Mouse (Mus musculus) gastrocnemius, adult 18-20 months (tissue): ENCODE measurements around the gene Pgs1. TPM values are rescaled to one million over a fixed set of nuclear protein-coding genes. Genes with fewer than 3 reads are reported as not detected.

Experiments used
- DNase-seq: peaks from one replicate; pipeline ENCODE4 v3.0.0; 2021; ENCODE audit warnings: low spot score
- microRNA-seq: library from miRNA; unstranded; fragments of <30 nt; microRNA quantifications from one replicate; pipeline ENCODE4 v1.2.0, GENCODE M21; 2021
- total RNA-seq, 2 experiments: library from RNA; stranded (reverse); gene quantifications; 2 replicates each; pipeline ENCODE4 v1.2.3; 2021

Gene Pgs1
- total RNA-seq, 2 experiments from 2014 or later, result 17.6 to 18.5 TPM

GRCm38 (mm10) chr11:118042791-118043190, 56.7 kb downstream of the Pgs1 start:
- no peak for DNase-seq

GRCm38 (mm10) chr11:118043293-118043907, 57.3 kb downstream of the Pgs1 start:
- DNase-seq, result peak; percentile 16

GRCm38 (mm10) chr11:118049641-118050040, 63.5 kb downstream of the Pgs1 start:
- no peak for DNase-seq

- no peak for DNase-seq
Measured at GRCm38 (mm10) chr11:118050174-118050573, 64.1 kb downstream of the Pgs1 start.

- no peak for DNase-seq
Measured at GRCm38 (mm10) chr11:118058367-118058766, 72.3 kb downstream of the Pgs1 start.

GRCm38 (mm10) chr11:118058872-118059271, 72.8 kb downstream of the Pgs1 start:
- DNase-seq, result no peak

GRCm38 (mm10) chr11:118060038-118060437, 73.9 kb downstream of the Pgs1 start:
- no peak for DNase-seq

GRCm38 (mm10) chr11:118067588-118067987, 81.5 kb downstream of the Pgs1 start:
- no peak for DNase-seq

- no peak for DNase-seq
Measured at GRCm38 (mm10) chr11:118068812-118069332, 82.8 kb downstream of the Pgs1 start.

- DNase-seq, result no peak
Measured at GRCm38 (mm10) chr11:118071227-118071912, 85.3 kb downstream of the Pgs1 start.

Small RNAs within 50 kb of the gene (microRNA-seq; reads per million reads assigned to microRNA genes)
- not detected for gene Mir6933

Other genes with a start within 250 kb of the Pgs1 start
- gene Tmc8, start 204.2 kb upstream of the Pgs1 start, total RNA-seq, result under 1 TPM; 0.64 to 0.78 TPM
- gene Tmc6, start 204.1 kb upstream of the Pgs1 start, total RNA-seq, result 1 to 10 TPM; 2.5 to 4.9 TPM
- gene 6030468B19Rik, start 188.6 kb upstream of the Pgs1 start, total RNA-seq, result not detected
- under 1 TPM; 0.47 to 0.68 TPM for gene Gm20708, start 176.6 kb upstream of the Pgs1 start, total RNA-seq
- 100 to 1,000 TPM; 182 to 192 TPM for gene Syngr2, start 176.6 kb upstream of the Pgs1 start, total RNA-seq
- gene Afmid, start 160.4 kb upstream of the Pgs1 start, total RNA-seq, result 1 to 10 TPM; 2.8 to 4.5 TPM
- 1 to 10 TPM; 3.0 to 4.7 TPM for gene Tk1, start 160.2 kb upstream of the Pgs1 start, total RNA-seq
- gene Birc5, start 137.0 kb upstream of the Pgs1 start, total RNA-seq, result not detected
- gene Tmem235, start 125.5 kb upstream of the Pgs1 start, total RNA-seq, result not detected
- 1 to 10 TPM; 3.6 to 4.3 TPM for gene Tha1, start 112.8 kb upstream of the Pgs1 start, total RNA-seq
- gene Socs3, start 16.2 kb upstream of the Pgs1 start, total RNA-seq, result 1 to 10 TPM; 3.1 to 6.6 TPM
- under 1 TPM; 0.09 to 0.11 TPM for gene Dnah17, start 144.3 kb downstream of the Pgs1 start, total RNA-seq